Mouse (Mus musculus): ENCODE results near the gene Ube2i. TPM values are rescaled to one million over a fixed set of nuclear protein-coding genes. Genes with fewer than 3 reads are reported as not detected.
"Not testable (repeated sequence)": the region's sequence is repeated elsewhere in the genome, so short reads cannot be mapped to it uniquely, and the experiment has no call there.

Gene Ube2i
- polyA plus RNA-seq, 1 experiment, result 432 TPM

GRCm38 (mm10) chr17:25235635-25236034, 38.8 kb downstream of the Ube2i start:
- no peak overlapping the region for H3K9ac ChIP-seq (ENCODE audit: low read depth, poor library complexity, severe bottlenecking)
- H3K9me3 ChIP-seq (replicated peaks; ENCODE audit: control insufficient read depth, insufficient read depth, low read length, poor library complexity, severe bottlenecking), result no peaks in the 10 kb centered on the region
- TF ChIP-seq EP300 (IDR thresholded peaks at IDR 0.05; ENCODE audit: insufficient read depth, low read depth, low read length), result no peak
- no peak for TF ChIP-seq CTCF (IDR thresholded peaks at IDR 0.05; ENCODE audit: low read depth, low read length)
- no peak for TF ChIP-seq POLR2A (IDR thresholded peaks at IDR 0.05; ENCODE audit: insufficient read depth, low read length)
- H3K27ac ChIP-seq (ENCODE audit: insufficient read depth, low read length), result no peak overlapping the region
- no peaks in the 10 kb centered on the region for H3K4me1 ChIP-seq (ENCODE audit: control insufficient read depth, insufficient read depth, low read length)
- no peaks in the 10 kb centered on the region for H3K27me3 ChIP-seq (ENCODE audit: control insufficient read depth, insufficient read depth, low read length, poor library complexity, severe bottlenecking)
- peaks cover 11% of the 10 kb centered on the region; the same call in 1 of the 2 replicates for H3K36me3 ChIP-seq (ENCODE audit: control insufficient read depth, insufficient read depth, low read length, poor library complexity, severe bottlenecking)
- H3K4me3 ChIP-seq (ENCODE audit: low read depth, low read length), result no peak overlapping the region

GRCm38 (mm10) chr17:25231621-25232020, 42.8 kb downstream of the Ube2i start:
- not testable (repeated sequence) for H3K9ac ChIP-seq (ENCODE audit: low read depth, poor library complexity, severe bottlenecking); H3K27me3 ChIP-seq (ENCODE audit: control insufficient read depth, insufficient read depth, low read length, poor library complexity, severe bottlenecking); H3K9me3 ChIP-seq (replicated peaks; ENCODE audit: control insufficient read depth, insufficient read depth, low read length, poor library complexity, severe bottlenecking); H3K4me3 ChIP-seq (ENCODE audit: low read depth, low read length); H3K4me1 ChIP-seq (ENCODE audit: control insufficient read depth, insufficient read depth, low read length); H3K27ac ChIP-seq (ENCODE audit: insufficient read depth, low read length)
- H3K36me3 ChIP-seq (ENCODE audit: control insufficient read depth, insufficient read depth, low read length, poor library complexity, severe bottlenecking), result peaks cover 17% of the 10 kb centered on the region

GRCm38 (mm10) chr17:25230700-25231099, 43.7 kb downstream of the Ube2i start:
- TF ChIP-seq CTCF (IDR thresholded peaks at IDR 0.05; ENCODE audit: low read depth, low read length), result no peak
- TF ChIP-seq POLR2A (IDR thresholded peaks at IDR 0.05; ENCODE audit: insufficient read depth, low read length), result no peak
- TF ChIP-seq EP300 (IDR thresholded peaks at IDR 0.05; ENCODE audit: insufficient read depth, low read depth, low read length), result no peak
- H3K4me1 ChIP-seq (ENCODE audit: control insufficient read depth, insufficient read depth, low read length), result no peaks in the 10 kb centered on the region
- H3K4me3 ChIP-seq (ENCODE audit: low read depth, low read length), result no peak overlapping the region
- H3K27me3 ChIP-seq (ENCODE audit: control insufficient read depth, insufficient read depth, low read length, poor library complexity, severe bottlenecking), result no peaks in the 10 kb centered on the region
- H3K36me3 ChIP-seq (ENCODE audit: control insufficient read depth, insufficient read depth, low read length, poor library complexity, severe bottlenecking), result peaks cover 17% of the 10 kb centered on the region
- H3K9ac ChIP-seq (ENCODE audit: low read depth, poor library complexity, severe bottlenecking), result no peak overlapping the region
- no peak overlapping the region for H3K27ac ChIP-seq (ENCODE audit: insufficient read depth, low read length)
- no peaks in the 10 kb centered on the region for H3K9me3 ChIP-seq (replicated peaks; ENCODE audit: control insufficient read depth, insufficient read depth, low read length, poor library complexity, severe bottlenecking)

GRCm38 (mm10) chr17:25230014-25230655, 44.3 kb downstream of the Ube2i start:
- H3K4me3 ChIP-seq (ENCODE audit: low read depth, low read length); H3K9ac ChIP-seq (ENCODE audit: low read depth, poor library complexity, severe bottlenecking); H3K27me3 ChIP-seq (ENCODE audit: control insufficient read depth, insufficient read depth, low read length, poor library complexity, severe bottlenecking); H3K9me3 ChIP-seq (replicated peaks; ENCODE audit: control insufficient read depth, insufficient read depth, low read length, poor library complexity, severe bottlenecking); H3K27ac ChIP-seq (ENCODE audit: insufficient read depth, low read length); H3K4me1 ChIP-seq (ENCODE audit: control insufficient read depth, insufficient read depth, low read length): not testable (repeated sequence)
- peaks cover 17% of the 10 kb centered on the region for H3K36me3 ChIP-seq (ENCODE audit: control insufficient read depth, insufficient read depth, low read length, poor library complexity, severe bottlenecking)

- Histone ChIP-seq H3K27me3 (ENCODE audit: control insufficient read depth, insufficient read depth, low read length, poor library complexity, severe bottlenecking) (no peaks in the 10 kb centered on the region), H3K9ac (ENCODE audit: low read depth, poor library complexity, severe bottlenecking) (no peak overlapping the region), H3K9me3 (replicated peaks; ENCODE audit: control insufficient read depth, insufficient read depth, low read length, poor library complexity, severe bottlenecking) (no peaks in the 10 kb centered on the region), H3K4me3 (ENCODE audit: low read depth, low read length) (no peak overlapping the region), H3K27ac (ENCODE audit: insufficient read depth, low read length) (no peak overlapping the region), H3K36me3 (ENCODE audit: control insufficient read depth, insufficient read depth, low read length, poor library complexity, severe bottlenecking) (peaks cover 12% of the 10 kb centered on the region), H3K4me1 (ENCODE audit: control insufficient read depth, insufficient read depth, low read length) (peaks cover 2% of the 10 kb centered on the region)
- TF ChIP-seq POLR2A (IDR thresholded peaks at IDR 0.05; ENCODE audit: insufficient read depth, low read length), result no peak
- TF ChIP-seq CTCF (IDR thresholded peaks at IDR 0.05; ENCODE audit: low read depth, low read length), result no peak
- TF ChIP-seq EP300 (IDR thresholded peaks at IDR 0.05; ENCODE audit: insufficient read depth, low read depth, low read length), result no peak
Measured at GRCm38 (mm10) chr17:25227991-25228390, 46.4 kb downstream of the Ube2i start.

- Histone ChIP-seq H3K9ac (ENCODE audit: low read depth, poor library complexity, severe bottlenecking) (no peak overlapping the region), H3K27me3 (ENCODE audit: control insufficient read depth, insufficient read depth, low read length, poor library complexity, severe bottlenecking) (no peaks in the 10 kb centered on the region), H3K27ac (ENCODE audit: insufficient read depth, low read length) (no peak overlapping the region), H3K4me3 (ENCODE audit: low read depth, low read length) (no peak overlapping the region), H3K4me1 (ENCODE audit: control insufficient read depth, insufficient read depth, low read length) (peaks cover 2% of the 10 kb centered on the region), H3K36me3 (ENCODE audit: control insufficient read depth, insufficient read depth, low read length, poor library complexity, severe bottlenecking) (peaks cover 7% of the 10 kb centered on the region; the same call in 1 of the 2 replicates), H3K9me3 (replicated peaks; ENCODE audit: control insufficient read depth, insufficient read depth, low read length, poor library complexity, severe bottlenecking) (no peaks in the 10 kb centered on the region)
- TF ChIP-seq CTCF (IDR thresholded peaks at IDR 0.05; ENCODE audit: low read depth, low read length), result no peak
- no peak for TF ChIP-seq POLR2A (IDR thresholded peaks at IDR 0.05; ENCODE audit: insufficient read depth, low read length)
- TF ChIP-seq EP300 (IDR thresholded peaks at IDR 0.05; ENCODE audit: insufficient read depth, low read depth, low read length), result no peak
Measured at GRCm38 (mm10) chr17:25225659-25226058, 48.8 kb downstream of the Ube2i start.

Measured in ES-Bruce4 (cell line).